Mouse (Mus musculus) small intestine, adult 2 months (tissue): ENCODE data around the gene Arhgap1. TPM values are rescaled to one million over a fixed set of nuclear protein-coding genes. Genes with fewer than 3 reads are reported as not detected.

Source experiments
- H3K27ac ChIP-seq: fragments of 200-500 bp; 2 replicates; pipeline ENCODE4 v1.5.1; 2012; ENCODE audit warnings: low read depth, low read length, control low read depth, inconsistent platforms; ENCODE audit not compliant: insufficient read depth
- H3K27me3 ChIP-seq: fragments of 200-500 bp; 2 replicates; pipeline ENCODE4 v1.6.1; 2012; ENCODE audit warnings: mild to moderate bottlenecking, moderate library complexity, low read length, inconsistent platforms; ENCODE audit not compliant: control insufficient read depth, insufficient read depth
- H3K36me3 ChIP-seq: fragments of 200-500 bp; 2 replicates; pipeline ENCODE4 v1.6.1; 2012; ENCODE audit warnings: mild to moderate bottlenecking, low read length, control low read depth, inconsistent platforms; ENCODE audit not compliant: control insufficient read depth, insufficient read depth
- H3K4me1 ChIP-seq: fragments of 200-500 bp; 2 replicates; pipeline ENCODE4 v1.6.1; 2012; ENCODE audit warnings: low read length, inconsistent platforms, mixed read lengths; ENCODE audit not compliant: control insufficient read depth, insufficient read depth, insufficient read length
- H3K4me3 ChIP-seq: fragments of 200-500 bp; 2 replicates; pipeline ENCODE4 v1.5.1; 2012; ENCODE audit warnings: low read depth, mild to moderate bottlenecking, control low read depth, inconsistent platforms, low read length, moderate library complexity
- CTCF ChIP-seq: fragments of 200-500 bp; IDR thresholded peaks from 2 replicates; pipeline ENCODE4 v1.5.1; 2012; ENCODE audit warnings: low read depth, mild to moderate bottlenecking, control low read depth, inconsistent platforms, low read length, moderate library complexity, mixed read lengths; ENCODE audit not compliant: insufficient replicate concordance, insufficient read length; ENCODE audit errors: extremely low read depth
- POLR2A ChIP-seq: fragments of 200-500 bp; IDR thresholded peaks from 2 replicates; pipeline ENCODE4 v1.6.1; 2012; ENCODE audit warnings: low read depth, mild to moderate bottlenecking, control low read depth, inconsistent platforms, low read length, moderate library complexity
- WGBS: fragments of 180-500 bp; shearing (Covaris S2); methylation state at CpG from one replicate; pipeline ENCODE4 v1.1.7; 2018; 5-methylcytosine and 5-hydroxymethylcytosine counted together
- polyA plus RNA-seq: library from polyadenylated mRNA; depleted of rRNA; stranded (reverse); fragments of >200 nt; gene quantifications from 2 replicates; pipeline ENCODE4 v1.2.3, GENCODE M21; 2012

The Arhgap1 gene
- polyA plus RNA-seq, 1 experiment, result 99.2 TPM

GRCm38 (mm10) chr2:91669326-91669725 lies 19.7 kb downstream of the Arhgap1 start:
- WGBS, result 94% methylated on average over 8 of the region's 8 CpGs
- Histone ChIP-seq H3K36me3 (peaks cover 71% of the 10 kb centered on the region), H3K27me3 (no peaks in the 10 kb centered on the region), H3K4me1 (peaks cover 10% of the 10 kb centered on the region; the same call in 1 of the 2 replicates), H3K4me3 (no peak overlapping the region), H3K27ac (no peak overlapping the region)
- no peak for TF ChIP-seq POLR2A
- TF ChIP-seq CTCF, result no peak

GRCm38 (mm10) chr2:91670038-91670437 lies 20.4 kb downstream of the Arhgap1 start:
- Histone ChIP-seq H3K27ac (peak overlapping the region; percentile 31; the same call in 1 of the 2 replicates), H3K27me3 (no peaks in the 10 kb centered on the region), H3K36me3 (peaks cover 68% of the 10 kb centered on the region), H3K4me3 (no peak overlapping the region), H3K4me1 (peaks cover 10% of the 10 kb centered on the region; the same call in 1 of the 2 replicates)
- TF ChIP-seq CTCF (no peak), POLR2A (no peak)
- 48% methylated on average over 6 of the region's 6 CpGs for WGBS

GRCm38 (mm10) chr2:91673587-91673986 lies 23.9 kb downstream of the Arhgap1 start:
- 83% methylated on average over 2 of the region's 2 CpGs for WGBS
- peaks cover 82% of the 10 kb centered on the region for H3K36me3 ChIP-seq
- H3K27ac ChIP-seq, result no peak overlapping the region
- no peaks in the 10 kb centered on the region for H3K27me3 ChIP-seq
- no peak for TF ChIP-seq CTCF
- TF ChIP-seq POLR2A, result no peak
- peaks cover 3% of the 10 kb centered on the region; the same call in 1 of the 2 replicates for H3K4me1 ChIP-seq
- H3K4me3 ChIP-seq, result no peak overlapping the region

- 91% methylated on average over 5 of the region's 5 CpGs for WGBS
- Histone ChIP-seq H3K27me3 (no peaks in the 10 kb centered on the region), H3K27ac (no peak overlapping the region), H3K36me3 (peaks cover 81% of the 10 kb centered on the region), H3K4me1 (peaks cover under 1% of the 10 kb centered on the region; the same call in 1 of the 2 replicates), H3K4me3 (no peak overlapping the region)
- TF ChIP-seq CTCF (no peak), POLR2A (no peak)
Measured at GRCm38 (mm10) chr2:91674895-91675294, 25.2 kb downstream of the Arhgap1 start.

- TF ChIP-seq CTCF (no peak), POLR2A (no peak)
- no peaks in the 10 kb centered on the region; the same call in 1 of the 2 replicates for H3K4me1 ChIP-seq
- H3K27ac ChIP-seq, result no peak overlapping the region
- H3K36me3 ChIP-seq, result peaks cover 76% of the 10 kb centered on the region
- 73% methylated on average over 2 of the region's 2 CpGs for WGBS
- no peaks in the 10 kb centered on the region for H3K27me3 ChIP-seq
- H3K4me3 ChIP-seq, result no peak overlapping the region
Measured at GRCm38 (mm10) chr2:91676420-91676819, 26.8 kb downstream of the Arhgap1 start.

- H3K36me3 ChIP-seq, result peaks cover 76% of the 10 kb centered on the region
- H3K27ac ChIP-seq, result no peak overlapping the region
- TF ChIP-seq POLR2A, result no peak
- no peak for TF ChIP-seq CTCF
- no peak overlapping the region for H3K4me3 ChIP-seq
- no peaks in the 10 kb centered on the region for H3K27me3 ChIP-seq
- H3K4me1 ChIP-seq, result no peaks in the 10 kb centered on the region; the same call in 1 of the 2 replicates
Measured at GRCm38 (mm10) chr2:91676961-91677360, 27.3 kb downstream of the Arhgap1 start.

- no peak overlapping the region for H3K4me3 ChIP-seq
- no peaks in the 10 kb centered on the region for H3K4me1 ChIP-seq
- no peaks in the 10 kb centered on the region for H3K27me3 ChIP-seq
- TF ChIP-seq POLR2A, result no peak
- peak; percentile 52; the same call in 1 of the 2 replicates for TF ChIP-seq CTCF
- H3K27ac ChIP-seq, result no peak overlapping the region
- WGBS, result 76% methylated on average over 4 of the region's 4 CpGs
- peaks cover 61% of the 10 kb centered on the region for H3K36me3 ChIP-seq
Measured at GRCm38 (mm10) chr2:91682850-91683249, 33.2 kb downstream of the Arhgap1 start.

GRCm38 (mm10) chr2:91683919-91684318 lies 34.3 kb downstream of the Arhgap1 start:
- TF ChIP-seq POLR2A (no peak), CTCF (no peak)
- Histone ChIP-seq H3K4me3 (no peak overlapping the region), H3K4me1 (no peaks in the 10 kb centered on the region), H3K36me3 (peaks cover 59% of the 10 kb centered on the region), H3K27me3 (no peaks in the 10 kb centered on the region), H3K27ac (no peak overlapping the region)
- WGBS, result 57% methylated on average over 8 of the region's 8 CpGs
